Mouse (Mus musculus): ENCODE data around the gene Lrr1.

DNA sequence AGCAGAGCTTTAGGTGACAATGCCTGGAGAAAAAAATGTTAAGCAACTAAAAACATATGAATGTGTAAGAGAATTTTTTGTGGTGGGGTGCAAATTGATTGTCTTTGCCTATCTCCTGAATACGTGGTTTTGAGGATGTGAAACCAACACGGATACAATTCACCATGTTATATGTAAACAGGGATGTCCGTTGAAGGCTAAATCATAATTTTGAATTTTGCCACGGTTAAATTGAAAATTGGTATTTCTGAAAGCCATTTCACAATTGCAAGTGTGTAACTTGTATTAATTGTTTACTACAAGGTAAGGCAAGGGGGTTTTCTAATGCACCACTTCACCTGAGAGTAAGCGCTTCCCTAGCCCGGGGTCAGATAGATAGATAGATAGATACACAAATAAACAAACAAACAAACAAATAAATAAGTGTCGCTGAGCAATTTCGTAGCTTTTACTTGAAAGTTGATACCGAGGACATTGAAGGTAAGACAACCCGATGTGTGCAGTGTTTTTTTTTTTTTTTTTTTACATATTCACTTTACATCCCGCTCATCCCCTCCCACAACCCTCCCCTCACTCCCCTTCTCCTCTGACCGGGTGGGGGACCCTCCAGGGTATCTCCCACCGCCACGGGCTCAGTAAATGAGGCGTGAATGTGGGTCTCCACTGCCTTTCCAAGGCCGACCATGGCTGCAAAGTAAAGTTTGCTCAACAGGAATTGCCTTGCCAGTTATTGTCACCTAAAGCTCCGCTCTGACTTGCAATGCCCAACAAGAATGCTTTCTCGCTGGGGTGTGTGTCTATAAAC lies 756 bp upstream of the Lrr1 start:
- no peak for TF ChIP-seq CTCF (IDR thresholded peaks at IDR 0.05 in 2 of 3, conservative IDR thresholded peaks at IDR 0.05 in 1 of 3; ENCODE audit: control insufficient read depth in 1 of 3, insufficient read depth in 1 of 3, low read depth in 2 of 3, low read length in 3 of 3, poor library complexity in 1 of 3, severe bottlenecking in 1 of 3)
- TF ChIP-seq POLR2A (IDR thresholded peaks at IDR 0.05; ENCODE audit: control insufficient read depth in 1 of 2, insufficient read depth in 1 of 2, low read depth in 1 of 2, low read length in 2 of 2, poor library complexity in 1 of 2) = no peak; a peak in 1 of 4 replicates
- TF ChIP-seq GATA1 (IDR thresholded peaks at IDR 0.05; ENCODE audit: low read depth, low read length) = no peak
